Mouse (Mus musculus) thymus, postnatal 25 days (tissue): ENCODE measurements around the gene Nudt8.
"Not testable (repeated sequence)": the region's sequence is repeated elsewhere in the genome, so short reads cannot be mapped to it uniquely, and the experiment has no call there.

Experiments used
- DNase-seq: peaks from one replicate; pipeline ENCODE4 v3.0.0; 2022

The Nudt8 gene

GRCm38 (mm10) chr19:4017921-4018587, 17.7 kb downstream of the Nudt8 start:
- no peak for DNase-seq

DNA sequence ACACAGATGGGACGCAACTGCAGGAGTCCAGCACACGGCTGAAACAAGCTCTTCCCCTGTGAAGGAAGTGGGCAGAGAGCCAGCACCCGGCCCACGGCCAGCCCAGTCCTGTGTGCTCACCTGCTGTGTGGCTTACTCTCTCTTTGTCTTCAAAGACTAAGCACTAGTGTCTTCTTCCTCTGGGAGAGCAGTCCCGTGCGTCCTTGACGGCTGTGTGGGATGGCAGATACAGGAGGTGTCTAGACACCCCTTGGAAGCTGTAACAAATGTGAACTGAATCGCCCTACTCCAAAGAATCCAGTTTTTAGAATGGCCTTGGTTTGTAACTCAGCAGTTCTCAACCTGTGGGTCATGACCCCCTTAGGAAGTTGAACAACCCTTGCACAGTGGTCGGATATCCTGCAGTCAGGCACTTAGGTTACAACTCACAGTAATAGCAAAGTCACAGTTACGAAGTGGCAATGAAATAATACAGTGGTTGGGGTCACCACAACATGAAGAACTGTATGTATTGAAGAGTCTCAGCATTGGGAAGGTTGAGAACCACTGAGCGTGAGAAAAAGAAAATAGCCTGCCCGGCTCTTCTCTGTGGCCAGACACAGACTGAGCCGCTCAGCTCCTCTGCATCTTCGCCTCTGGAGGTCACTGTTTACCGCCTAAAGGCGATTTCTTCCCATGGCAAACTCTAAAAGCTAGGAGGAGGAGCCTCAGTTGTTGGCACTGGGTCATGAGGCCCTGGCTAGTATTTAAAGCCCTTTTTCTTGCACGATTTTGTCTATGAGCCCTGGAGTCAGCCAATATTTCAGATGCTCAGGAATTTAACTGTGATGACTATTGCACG, 18.6 kb downstream of the Nudt8 start:
- peak; percentile 67 for DNase-seq

- no peak for DNase-seq
Observed at GRCm38 (mm10) chr19:4023185-4023584, 22.8 kb downstream of the Nudt8 start.

DNA sequence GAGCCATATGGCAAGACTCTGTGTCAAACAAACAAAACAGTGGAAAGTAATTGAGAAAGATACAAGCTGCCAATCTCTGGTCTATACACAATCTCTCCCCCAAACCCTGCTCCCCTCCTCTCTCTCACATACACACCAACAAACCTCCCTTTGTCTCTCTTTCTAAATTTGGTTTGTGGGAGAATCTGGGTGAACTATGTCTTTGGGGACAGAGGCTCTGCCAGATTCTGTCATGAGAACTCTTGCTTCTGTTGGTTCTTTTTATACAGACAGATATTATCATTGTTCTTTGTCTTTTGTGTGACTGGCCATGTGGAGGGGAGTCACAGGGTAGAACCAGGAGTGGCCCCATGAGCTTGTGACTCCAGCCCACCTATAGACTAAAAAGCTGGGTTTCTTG, 27.2 kb downstream of the Nudt8 start:
- DNase-seq: no peak

GRCm38 (mm10) chr19:4032668-4033067, 32.3 kb downstream of the Nudt8 start:
- no peak for DNase-seq

DNA sequence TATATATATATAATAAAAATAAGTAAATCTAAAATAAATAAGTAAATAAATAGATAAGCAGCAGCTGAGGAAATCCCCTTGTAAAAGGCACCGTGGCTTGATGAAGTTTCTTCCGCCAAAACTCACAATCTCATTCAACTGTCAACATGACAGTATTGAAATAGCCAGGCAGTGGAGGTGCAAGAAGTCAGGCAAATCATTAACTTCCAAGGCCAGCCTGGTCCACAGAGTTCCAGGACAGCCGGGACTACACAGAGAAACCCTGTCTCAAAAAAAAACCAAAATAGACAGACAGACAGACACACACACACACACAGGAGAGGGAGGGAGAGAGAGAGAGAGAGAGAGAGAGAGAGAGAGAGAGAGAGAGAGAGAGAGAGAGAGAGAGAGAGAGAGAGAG, 32.9 kb downstream of the Nudt8 start:
- DNase-seq: no peak

DNA sequence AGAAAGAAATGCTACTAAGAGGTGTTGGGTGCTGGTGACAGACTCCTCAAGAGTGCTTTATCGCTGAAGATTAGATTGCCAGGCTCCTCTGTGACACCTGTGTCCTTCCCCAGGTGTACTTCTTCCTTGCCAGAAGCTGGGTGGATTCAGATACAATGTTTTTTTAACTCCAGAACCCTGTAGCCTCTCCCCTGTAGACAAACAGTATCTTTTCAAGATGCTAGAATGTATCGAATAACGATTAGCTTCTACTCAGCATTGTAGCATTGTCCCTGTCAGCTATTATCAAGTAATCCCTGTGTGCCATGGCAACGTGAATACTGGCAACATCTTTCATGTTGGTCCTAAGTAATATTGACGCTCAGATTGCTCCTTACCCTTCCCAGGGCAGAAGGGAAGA, 33.4 kb downstream of the Nudt8 start:
- no peak for DNase-seq

DNA sequence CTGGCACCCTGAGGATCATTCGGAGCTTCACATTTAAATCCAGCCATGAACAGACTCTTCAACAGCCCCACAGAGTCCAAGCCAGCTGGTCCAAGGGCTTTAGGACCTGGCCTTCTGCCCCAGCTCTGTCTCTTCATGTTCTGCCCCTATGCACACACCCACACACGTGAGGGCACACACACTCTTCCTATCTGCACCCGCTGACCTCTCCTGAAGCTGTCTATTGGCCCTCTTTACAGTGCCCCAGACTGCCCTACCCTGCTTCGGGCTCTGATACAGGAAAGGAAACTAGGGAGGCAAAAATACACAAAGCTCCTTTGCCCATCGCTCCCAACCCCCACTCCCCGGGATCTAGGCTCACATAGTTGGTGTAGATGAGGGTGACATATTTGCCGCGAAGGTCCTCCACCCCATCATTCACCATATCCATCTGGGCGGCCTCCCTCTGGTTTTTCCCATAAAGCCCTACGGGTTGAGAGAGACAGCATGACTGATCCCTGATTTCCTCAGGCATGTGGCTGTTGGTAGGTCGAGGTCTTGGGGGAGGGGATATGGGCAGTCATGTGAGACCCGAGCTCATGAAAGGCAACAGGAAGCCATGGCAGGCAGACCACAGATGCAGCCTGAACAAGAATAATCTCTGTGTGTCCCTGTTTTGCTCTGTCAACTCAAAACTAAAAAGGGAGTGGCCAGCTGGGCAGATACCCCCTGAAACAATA, 36.1 kb downstream of the Nudt8 start:
- DNase-seq: no peak

- not testable (repeated sequence) for DNase-seq
Observed at GRCm38 (mm10) chr19:4037154-4037787, 36.9 kb downstream of the Nudt8 start.

GRCm38 (mm10) chr19:4037788-4038232, 37.4 kb downstream of the Nudt8 start, which contains the start of gene Gstp1:
Gene Gstp1 (minus strand): TSS chr19:4037985.
- DNase-seq: peak; percentile 89

GRCm38 (mm10) chr19:4040941-4041340, 40.6 kb downstream of the Nudt8 start:
- DNase-seq: not testable (repeated sequence)

GRCm38 (mm10) chr19:4041500-4041899, 41.1 kb downstream of the Nudt8 start:
- DNase-seq: not testable (repeated sequence)

- no peak for DNase-seq
Observed at GRCm38 (mm10) chr19:4042124-4042523, 41.7 kb downstream of the Nudt8 start.

DNA sequence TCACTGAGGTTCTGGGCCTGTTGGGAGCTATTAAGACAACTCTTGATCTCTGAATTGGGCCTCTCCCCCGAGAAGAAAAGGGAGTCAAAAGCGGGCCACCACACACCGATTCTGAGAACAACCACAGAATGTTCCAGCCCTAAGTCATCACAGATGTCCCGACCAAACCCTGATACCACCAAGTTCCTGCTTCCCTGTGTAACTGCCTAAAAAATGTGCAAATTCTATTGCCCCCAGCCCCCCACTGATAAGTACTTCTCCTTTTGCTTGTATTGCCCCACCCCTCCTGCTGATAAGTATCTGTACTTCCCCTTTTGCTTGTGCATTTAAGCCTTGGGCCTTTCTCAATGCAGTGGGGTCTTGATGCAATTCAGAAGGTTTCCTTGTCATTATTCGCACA, 43.7 kb downstream of the Nudt8 start:
- DNase-seq: not testable (repeated sequence)

DNA sequence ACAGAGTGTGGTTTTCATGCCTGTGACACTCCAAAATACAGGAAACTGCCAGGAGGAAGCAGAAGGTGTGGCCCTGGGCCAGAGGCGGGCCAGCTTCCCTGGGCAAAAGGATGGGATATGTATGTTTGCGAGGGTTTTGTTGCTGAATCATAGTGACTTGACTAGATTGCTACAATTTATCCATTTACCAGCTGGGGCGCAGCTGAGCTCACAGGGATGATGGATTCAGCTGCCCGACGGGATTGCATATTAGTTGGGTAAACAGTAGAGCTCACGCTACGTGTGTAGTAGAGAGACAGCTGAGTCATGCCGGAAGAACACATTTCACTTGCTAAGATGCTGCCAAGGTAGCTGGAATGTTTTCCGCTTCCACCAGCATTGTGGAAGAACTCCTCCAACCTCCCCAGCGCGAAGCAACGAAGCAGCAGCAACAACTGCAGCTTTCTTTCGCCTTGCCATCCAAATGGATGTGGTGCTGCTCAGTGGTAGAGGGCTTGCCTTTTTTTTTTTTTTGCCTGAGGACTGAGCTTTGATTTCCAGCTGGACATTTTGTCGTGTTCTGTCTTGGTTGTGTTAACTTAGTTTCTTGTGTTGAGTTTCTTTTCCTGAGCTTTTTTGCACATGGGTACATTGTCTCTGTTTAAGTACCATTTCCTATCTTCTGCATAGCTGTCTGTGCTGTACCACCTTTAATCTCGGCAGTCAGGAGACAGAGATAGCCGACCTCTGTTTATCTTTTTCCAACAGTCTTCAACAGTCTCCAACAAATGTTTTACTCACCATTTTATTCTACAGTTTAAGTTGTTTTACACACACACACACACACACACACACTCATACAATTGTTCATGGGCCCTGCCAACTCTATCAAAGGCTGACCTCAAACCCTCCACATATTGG, 45.8 kb downstream of the Nudt8 start, which contains the start of gene Gstp2:
Gene Gstp2, minus strand, starts transcription at position 58 of the 900 bp plus-strand sequence.
- no peak for DNase-seq

- no peak for DNase-seq
Observed at GRCm38 (mm10) chr19:4046866-4047254, 46.5 kb downstream of the Nudt8 start.

- DNase-seq: peak; percentile 83
Observed at GRCm38 (mm10) chr19:4047859-4048258, 47.5 kb downstream of the Nudt8 start.

DNA sequence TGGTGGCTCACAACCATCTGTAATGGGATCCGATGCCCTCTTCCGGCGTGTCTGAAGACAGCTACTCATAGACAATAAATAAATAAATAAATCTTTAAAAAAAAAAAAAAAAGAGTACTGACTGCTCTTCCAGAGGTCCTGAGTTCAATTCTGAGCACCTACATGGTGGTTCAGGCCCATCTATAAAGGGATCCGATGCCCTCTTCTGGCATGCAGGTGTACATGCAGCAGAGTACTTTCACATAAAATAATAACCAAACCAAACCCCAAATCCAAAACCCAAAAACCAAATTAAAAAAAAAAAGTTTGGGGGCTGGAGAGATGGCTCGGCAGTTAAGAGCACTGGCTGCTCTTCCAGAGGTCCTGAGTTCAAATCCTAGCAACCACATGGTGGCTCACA, 48.7 kb downstream of the Nudt8 start:
- not testable (repeated sequence) for DNase-seq

DNA sequence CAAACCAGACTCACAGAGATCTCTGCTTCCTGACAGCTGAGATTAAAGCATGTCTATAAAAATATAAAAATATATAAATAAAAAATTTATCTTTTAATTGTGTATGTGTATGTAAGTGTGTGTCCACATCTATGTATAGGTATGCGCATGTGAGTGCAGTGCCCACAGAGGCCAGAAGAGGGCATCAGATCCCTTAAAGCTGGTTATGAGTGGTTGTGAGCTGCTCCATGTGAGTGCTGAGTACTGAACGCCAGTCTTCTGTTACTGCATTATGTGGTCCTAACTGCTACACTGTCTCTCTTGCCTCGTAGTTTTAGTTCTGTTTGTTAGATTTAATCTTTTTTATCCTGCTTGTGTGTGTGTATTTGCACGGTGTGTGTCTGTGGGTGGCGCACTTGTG, 50.6 kb downstream of the Nudt8 start:
- DNase-seq: peak; percentile 32
